Mouse (Mus musculus) urinary bladder, postnatal 25 days (tissue): ENCODE results near the gene Rnf10.
A peak's percentile ranks its signal among the peaks of the same experiment; 100 is the strongest.
"Not testable (repeated sequence)": the region's sequence is repeated elsewhere in the genome, so short reads cannot be mapped to it uniquely, and the experiment has no call there.

Experiments used
- DNase-seq: peaks from one replicate; pipeline ENCODE4 v3.0.0; 2022; ENCODE audit warnings: low spot score

Gene Rnf10

DNA sequence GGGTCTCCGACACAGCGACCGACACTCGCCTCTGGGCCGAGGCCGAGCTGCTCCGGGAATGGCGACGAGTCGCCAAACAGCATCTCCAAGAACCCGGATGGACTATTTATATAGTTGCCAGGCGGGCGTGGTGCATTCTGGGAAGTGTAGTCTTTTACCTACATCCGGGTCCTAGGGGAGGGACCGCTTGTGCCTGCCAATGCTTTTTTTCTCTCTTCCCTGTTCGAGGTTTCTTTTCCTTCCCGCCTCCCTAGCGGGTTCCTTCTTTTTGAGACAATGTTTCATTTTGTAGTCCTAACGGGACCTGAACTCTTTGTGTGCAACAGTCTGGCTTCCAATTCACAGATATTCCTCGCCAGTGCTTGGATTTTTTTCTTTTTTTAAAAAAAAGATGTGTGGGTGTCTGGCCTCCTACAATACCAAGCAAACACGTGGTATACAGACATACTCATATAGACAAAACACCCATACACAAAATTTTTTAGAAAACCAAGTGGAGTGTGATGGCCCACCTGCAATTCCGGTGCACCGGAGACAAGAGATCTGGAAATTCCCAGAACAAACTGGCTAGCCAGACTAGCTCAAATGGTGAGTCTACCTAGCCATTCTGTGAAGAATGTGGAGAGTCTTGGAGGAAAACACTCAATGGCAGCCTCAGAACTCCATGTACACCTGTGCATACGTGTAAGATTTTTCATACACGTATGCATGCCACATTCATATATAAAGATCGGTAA lies at the start of gene Rnf10:
Gene Rnf10 (minus strand): TSS at position 87 of the 737 bp plus-strand sequence.
- peak; percentile 97 for DNase-seq

- DNase-seq: peak; percentile 52
Observed at GRCm38 (mm10) chr5:115319004-115319940, 46.6 kb upstream of the Rnf10 start.

DNA sequence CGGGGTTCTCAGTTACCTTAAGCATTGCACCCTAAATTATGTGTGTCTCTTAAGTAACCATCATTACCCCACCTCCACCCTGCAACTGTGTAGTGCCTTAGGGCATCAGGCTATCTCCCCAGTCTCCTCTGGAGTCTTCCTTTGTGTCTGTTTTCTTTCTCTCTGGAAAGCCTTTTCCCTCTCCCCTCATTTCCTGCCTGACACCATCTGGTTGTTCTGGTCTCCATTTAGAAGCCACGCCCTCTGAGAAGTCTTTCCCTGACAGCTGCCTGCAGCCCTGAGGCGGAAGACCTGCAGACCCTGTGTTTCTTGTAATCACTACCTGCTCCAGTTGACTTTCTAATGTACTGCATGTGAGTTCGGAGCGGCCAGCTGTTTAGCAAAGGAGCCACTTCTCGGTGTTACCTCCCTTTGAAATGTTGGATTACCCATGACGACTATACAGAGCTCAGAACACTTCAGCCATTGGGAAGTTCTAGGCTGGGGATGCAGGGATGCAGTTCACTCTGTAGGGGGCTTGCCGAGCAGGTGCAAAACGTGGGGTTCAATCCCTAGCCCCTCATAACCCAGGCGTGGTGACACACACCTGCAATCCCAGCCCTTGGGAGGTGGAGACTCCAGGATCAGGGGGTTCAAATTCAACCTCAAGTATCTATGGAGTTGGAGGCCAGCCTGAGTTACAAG lies 45.1 kb upstream of the Rnf10 start:
- no peak for DNase-seq

DNA sequence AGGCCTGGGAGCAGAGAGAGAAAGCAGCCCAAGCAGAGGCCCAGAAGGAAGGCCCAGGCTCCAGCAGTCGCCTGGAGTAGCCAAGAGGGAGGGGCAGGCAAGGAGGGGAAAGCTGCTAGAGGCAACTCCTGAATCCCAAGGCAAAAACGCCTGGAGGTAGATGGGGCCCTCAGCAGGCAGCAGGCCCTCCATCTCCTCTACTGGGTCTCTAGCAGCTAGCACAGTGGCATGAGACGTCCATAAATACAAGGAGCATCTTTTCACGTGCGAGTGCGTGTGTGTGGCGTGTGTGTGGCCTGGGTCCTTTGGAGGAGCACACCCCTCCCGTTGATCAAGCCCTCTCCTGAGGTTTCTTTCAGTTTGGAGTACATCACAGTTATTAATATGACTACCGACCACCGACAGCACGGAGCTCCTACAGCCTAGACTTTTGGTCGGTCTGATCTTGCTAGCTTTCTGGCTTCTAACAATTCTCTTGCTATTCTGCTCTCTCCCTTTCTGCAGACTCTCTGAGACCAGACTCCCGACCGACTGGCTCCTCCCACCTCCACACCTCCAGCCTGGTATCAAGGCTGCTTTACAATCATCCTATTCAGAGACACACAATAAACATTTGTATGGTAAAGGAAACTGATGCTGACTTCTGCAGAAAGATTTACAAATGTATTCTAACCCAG lies 44.4 kb upstream of the Rnf10 start:
- no peak for DNase-seq

DNA sequence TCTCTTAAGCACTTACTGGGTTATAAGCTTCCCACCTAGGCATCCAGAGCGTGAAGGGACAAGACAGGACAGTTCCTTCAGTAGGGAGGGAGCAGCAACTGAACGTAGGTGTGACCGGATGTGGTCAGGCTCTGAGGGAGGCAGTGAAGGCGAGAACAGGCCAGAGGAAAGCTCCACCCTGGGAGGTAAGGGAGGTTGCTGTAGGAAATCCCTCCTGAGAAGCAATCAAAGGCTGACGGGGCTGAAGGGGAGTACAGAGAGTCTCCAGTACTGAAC lies 40.9 kb upstream of the Rnf10 start:
- DNase-seq: no peak

DNA sequence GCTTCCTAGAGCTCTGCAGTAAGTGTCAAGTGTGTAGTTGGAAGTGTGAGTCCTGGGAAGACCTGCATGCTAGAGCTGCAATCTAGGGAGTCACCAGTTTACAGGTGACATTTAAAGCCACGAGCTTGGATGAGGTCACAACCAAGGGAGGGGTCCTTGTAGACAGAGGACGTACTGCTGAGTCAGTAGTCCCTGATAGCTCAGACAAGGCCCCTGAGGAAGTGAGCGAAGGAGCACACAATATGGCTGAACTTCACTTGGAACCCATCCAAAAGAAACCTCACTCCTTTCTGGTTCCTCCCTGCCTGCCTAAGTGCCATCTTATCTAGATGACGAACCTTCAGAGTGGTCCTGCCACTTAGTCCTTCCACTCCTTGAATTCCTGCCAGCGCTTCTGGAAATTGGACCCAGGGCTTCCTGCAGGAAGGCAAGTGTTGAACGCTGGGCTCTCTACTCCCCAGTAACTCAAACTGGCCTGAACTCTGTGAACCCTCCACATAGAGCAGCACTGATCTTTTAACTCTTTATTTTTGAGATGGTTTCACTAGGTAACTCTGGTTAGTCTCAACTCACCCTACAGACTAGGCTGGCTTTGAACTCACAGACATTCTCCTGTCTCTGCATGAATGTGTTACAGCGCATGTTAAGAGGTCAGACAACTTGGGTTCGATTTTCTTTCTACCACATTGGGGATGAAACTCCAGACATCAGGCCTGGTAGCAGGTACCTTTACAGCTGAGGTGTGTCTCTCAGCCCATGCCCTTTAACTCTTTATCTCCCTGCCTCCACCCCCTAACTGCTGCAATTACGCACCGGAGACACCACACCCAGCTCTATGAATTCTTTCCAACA lies 40.3 kb upstream of the Rnf10 start:
- DNase-seq: no peak

- DNase-seq: no peak
Observed at GRCm38 (mm10) chr5:115312354-115312753, 39.7 kb upstream of the Rnf10 start.

DNA sequence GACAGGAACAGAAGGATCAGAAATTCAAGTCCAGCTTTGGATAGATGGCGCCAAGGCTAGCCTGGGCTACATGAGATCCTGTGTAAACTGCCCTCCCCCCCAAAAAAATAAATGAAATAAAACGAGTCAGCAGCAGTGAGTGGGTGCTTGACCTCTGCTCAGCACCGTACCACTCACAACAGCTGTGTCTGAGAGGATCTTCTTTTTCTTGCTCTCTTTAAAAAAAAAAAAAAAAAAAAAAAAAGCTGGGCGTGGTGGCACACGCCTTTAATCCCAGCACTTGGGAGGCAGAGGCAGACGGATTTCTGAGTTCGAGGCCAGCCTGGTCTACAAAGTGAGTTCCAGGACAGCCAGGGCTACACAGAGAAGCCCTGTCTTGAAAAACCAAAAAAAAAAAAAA lies 29.5 kb upstream of the Rnf10 start:
- not testable (repeated sequence) for DNase-seq

- no peak for DNase-seq
Observed at GRCm38 (mm10) chr5:115301615-115302014, 28.9 kb upstream of the Rnf10 start.

- DNase-seq: peak; percentile 100
Observed at GRCm38 (mm10) chr5:115300792-115301614, 28.3 kb upstream of the Rnf10 start, which contains the start of gene Dynll1. Gene Dynll1 (minus strand): TSS chr5:115300999.

- DNase-seq: peak; percentile 36
Observed at GRCm38 (mm10) chr5:115300035-115300744, 27.5 kb upstream of the Rnf10 start.

DNA sequence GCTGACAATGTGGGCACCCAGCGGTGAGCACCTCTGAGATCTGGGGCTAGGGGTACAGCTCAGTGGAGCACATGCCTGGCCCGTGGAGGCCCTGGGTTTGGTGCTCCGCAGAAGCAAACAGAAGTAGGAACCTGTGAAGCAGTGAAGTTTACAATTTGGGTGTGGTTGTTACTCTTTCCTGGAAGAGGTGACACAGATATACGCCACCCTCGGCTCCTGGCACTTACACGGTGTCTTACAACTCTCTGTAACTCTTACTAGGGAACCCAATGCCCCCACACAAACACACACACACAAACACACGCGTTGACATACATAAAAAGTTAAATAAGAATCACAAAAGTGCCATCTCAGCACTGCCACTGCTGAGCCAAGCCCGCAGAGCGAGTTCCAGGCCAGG lies 23.6 kb upstream of the Rnf10 start:
- no peak for DNase-seq

GRCm38 (mm10) chr5:115294173-115294572 lies 21.5 kb upstream of the Rnf10 start:
- DNase-seq: no peak

DNA sequence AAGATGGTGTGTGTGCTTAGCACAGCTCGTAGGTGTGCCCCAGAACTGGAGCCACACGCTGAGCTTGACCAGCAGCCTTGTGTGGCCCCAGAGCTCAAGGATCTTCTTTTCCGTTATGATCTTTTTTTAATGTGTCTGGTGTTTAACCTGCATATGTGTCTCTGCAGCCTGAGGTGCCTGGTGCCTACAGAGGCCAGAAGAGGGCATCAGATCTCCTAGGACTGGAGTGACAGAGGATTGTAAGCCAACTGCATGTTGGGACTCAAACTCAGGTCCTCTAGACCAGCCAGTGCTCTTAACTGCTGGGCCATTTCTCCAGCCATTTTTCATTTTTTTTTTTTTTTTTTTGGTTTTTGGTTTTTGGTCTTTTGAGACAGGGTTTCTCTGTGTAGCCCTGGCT lies 12.0 kb upstream of the Rnf10 start:
- no peak for DNase-seq

DNA sequence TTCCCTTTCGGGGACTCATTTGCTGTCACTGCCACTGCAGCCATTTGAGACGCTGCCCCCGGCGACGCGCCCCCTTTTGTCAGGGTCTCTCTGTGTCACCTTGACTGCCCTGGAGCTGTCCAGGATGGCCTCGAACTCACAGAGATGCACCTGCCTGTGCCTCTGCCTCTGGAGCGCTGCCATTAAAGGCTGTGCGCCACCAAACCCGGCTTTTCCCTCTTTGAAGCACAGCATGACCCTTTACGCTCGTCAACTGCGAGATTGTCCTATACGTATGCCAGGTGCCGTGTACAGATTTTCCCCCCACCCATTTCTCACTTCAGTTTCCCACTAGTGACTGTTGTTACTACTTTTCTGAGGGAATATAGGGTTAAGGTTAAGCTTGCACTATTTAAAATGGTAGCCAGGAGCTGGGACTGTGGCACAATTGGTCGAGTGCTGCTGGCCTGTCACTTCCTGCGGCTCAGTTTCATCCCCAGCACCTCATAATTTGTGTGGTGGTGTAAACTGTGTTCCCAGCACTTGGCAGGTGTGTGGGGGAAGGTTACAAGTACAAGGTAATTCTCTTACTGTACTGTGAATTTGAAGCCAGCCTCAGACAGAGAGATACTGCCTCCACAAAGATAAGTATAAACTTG lies 7.5 kb upstream of the Rnf10 start:
- no peak for DNase-seq

- DNase-seq: peak; percentile 90
Observed at GRCm38 (mm10) chr5:115279226-115280049, 6.7 kb upstream of the Rnf10 start, which contains the start of gene Coq5. Gene Coq5 (plus strand): TSS chr5:115279666.

- no peak for DNase-seq
Observed at GRCm38 (mm10) chr5:115278785-115279184, 6.1 kb upstream of the Rnf10 start.

- no peak for DNase-seq
Observed at GRCm38 (mm10) chr5:115278053-115278452, 5.4 kb upstream of the Rnf10 start.
